1 mouse cellular context compared by ENCODE assay signal in the genomic region with DNA sequence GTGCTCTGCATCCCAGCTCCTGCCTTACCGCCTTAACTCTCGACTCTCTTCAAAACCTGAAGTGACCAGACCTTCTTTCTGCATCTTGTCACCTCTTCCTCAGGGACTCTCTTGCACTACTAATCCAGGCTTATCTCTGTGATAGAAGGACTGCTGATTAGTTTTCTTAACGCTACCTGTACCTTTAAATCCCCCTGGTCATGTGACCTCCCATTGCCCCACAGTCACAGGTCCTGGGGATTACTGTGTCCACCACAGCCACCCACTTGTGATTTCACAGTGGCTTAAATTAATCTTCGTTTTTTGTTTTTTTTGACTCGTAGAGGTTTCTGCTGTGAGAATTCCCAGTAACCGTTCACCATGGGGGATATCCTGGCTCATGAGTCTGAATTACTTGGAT.
TF ChIP-seq lines count a peak whose summit lies in the region.

No protein-coding gene starts in this region.

TF ChIP-seq in MEL, 35 proteins besides CTCF, POLR2A, EP300 and RAD21:
- TF ChIP-seq MYB (IDR thresholded peaks at IDR 0.05; ENCODE audit: low read depth, low read length) (no peak), POLR2AphosphoS5 (IDR thresholded peaks at IDR 0.05; ENCODE audit: borderline replicate concordance, low read depth, low read length) (no peak), USF1 (IDR thresholded peaks at IDR 0.05; ENCODE audit: low read depth, low read length) (peak; percentile 53; the same call in 1 of the 2 replicates), TAL1 (IDR thresholded peaks at IDR 0.05; ENCODE audit: low read length) (no peak)
